Mouse (Mus musculus): ENCODE measurements at regions not wholly inside any gene's neighbourhood (a gene's known extent, or its start where the extent isn't known, plus 50 kb on each side); places are given as distances from the start of the nearest gene placed in this dataset.

DNA sequence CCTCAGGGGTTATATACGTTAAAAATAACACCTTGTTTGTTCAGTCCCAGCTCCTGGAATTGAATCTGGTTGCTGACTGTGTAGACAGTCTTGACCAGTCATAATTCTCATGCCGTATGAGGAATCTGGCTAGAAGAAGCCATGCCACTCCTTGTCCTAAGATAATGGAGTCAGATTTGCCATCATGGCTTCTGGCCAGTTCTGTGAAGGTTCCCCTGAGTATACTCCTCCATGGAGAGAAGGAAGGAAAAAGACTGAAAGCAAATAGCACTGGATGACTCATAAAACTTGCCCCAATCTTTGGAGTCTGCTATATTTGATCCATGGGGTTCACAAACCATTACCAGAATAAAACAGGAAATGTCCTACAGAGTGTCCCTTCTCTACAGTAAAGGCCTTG is 208.0 kb downstream of the Fam76b start:
- TF ChIP-seq CTCF (IDR thresholded peaks at IDR 0.05; ENCODE audit: low read depth) (no peak), EP300 (IDR thresholded peaks at IDR 0.05; ENCODE audit: low read depth) (no peak)

Data from liver, embryonic 14.5 days (tissue).